ENCODE assay signal across 20 mouse cellular contexts in genomic region chr6:126823087-126823486, GRCm38 (mm10). TPM values are rescaled to one million over a fixed set of nuclear protein-coding genes. Genes with fewer than 3 reads are reported as not detected.
DNase-seq lines count a peak whose midpoint lies in the region; TF ChIP-seq lines count a peak whose summit lies in the region.
"Had no signal": no experiment of that assay in that cellular context is flagged by ENCODE, and none has a peak within 500 bp of the region (broad histone marks: within the 10 kb centered on the region; RNA-seq: fewer than 3 reads in every experiment).

No protein-coding gene starts in this region.

- TF ChIP-seq CTCF in brain, embryonic 14.5 days (IDR thresholded peaks at IDR 0.05; ENCODE audit: borderline replicate concordance, extremely low read depth, insufficient read depth, insufficient read length) = no peak

- TF ChIP-seq POLR2A in brain, embryonic 14.5 days (IDR thresholded peaks at IDR 0.05; ENCODE audit: borderline replicate concordance, extremely low read depth, insufficient read depth, insufficient read length, poor library complexity, severe bottlenecking) = no peak

- DNase-seq in frontal cortex, adult 2 months (ENCODE audit: extremely low spot score in 1 of 2, low spot score in 1 of 2) = peak; percentile 44 to 68
- no peak for DNase-seq in frontal cortex, postnatal 14 days (ENCODE audit: low spot score in 2 of 2)
- DNase-seq in right cerebral cortex, adult 2 months (ENCODE audit: low spot score in 2 of 2) = peak; percentile 37 to 55
- DNase-seq in right cerebral cortex, postnatal 14 days = no peak
- peak; percentile 35 for DNase-seq in brain, embryonic 14.5 days (ENCODE audit: low read depth)
- DNase-seq in cerebellum, postnatal 14 days = no peak
- no peak for DNase-seq in c-Kit-positive CD71-positive TER-119-positive erythroid progenitor cells, embryonic 14.5 days (ENCODE audit: low spot score)
- DNase-seq: adrenal gland, adult 2 months; cerebellum, adult 8-10 months; gastrocnemius, postnatal 14 days; kidney, adult 2 months; kidney, postnatal 25 days; lung, embryonic 14.5 days; lung, postnatal 4 days had no signal

RNA-seq across cellular contexts. Expression of gene Ndufa9, which starts 25.8 kb away (rescaled TPM):
- 134 and 138 TPM in 2 replicates for polyA plus RNA-seq in frontal cortex, adult 2 months (2012; rRNA removed)
- 95.3 and 99.2 TPM in 2 replicates for polyA plus RNA-seq in brain, embryonic 14.5 days (2012; rRNA removed)

RNA-seq across cellular contexts. Expression of gene Akap3, which starts 29.8 kb away (rescaled TPM):
- 0.14 and 0.32 TPM in 2 replicates for polyA plus RNA-seq in frontal cortex, adult 2 months (2012; rRNA removed)
- 0.11 and 0.16 TPM in 2 replicates for polyA plus RNA-seq in brain, embryonic 14.5 days (2012; rRNA removed)
- polyA plus RNA-seq: embryonic facial prominence, embryonic 13.5 days; heart, postnatal 0 days; limb, embryonic 10.5 days; liver, embryonic 11.5 days; neural tube, embryonic 13.5 days; thymus, postnatal 0 days had no signal

Comparison
In these comparisons a context has a peak if more than half of its experiments do, and no peak if none do; other contexts are left out.
1. DNase-seq: peak in frontal cortex, adult 2 months (2 of 2), right cerebral cortex, adult 2 months (2 of 2) and brain, embryonic 14.5 days (single experiment); none in frontal cortex, postnatal 14 days (0 of 2), right cerebral cortex, postnatal 14 days (single experiment), cerebellum, postnatal 14 days (0 of 2) and c-Kit-positive CD71-positive TER-119-positive erythroid progenitor cells, embryonic 14.5 days (single experiment).